Mouse (Mus musculus) megakaryocyte-erythroid progenitor cell, adult 5-6 weeks (primary cell): ENCODE measurements around the gene Slc37a1. TPM values are rescaled to one million over a fixed set of nuclear protein-coding genes. Genes with fewer than 3 reads are reported as not detected.

Experiments
- ATAC-seq: replicated peaks from 2 replicates; pipeline ENCODE4 v1.8.0; 2016; ENCODE audit warnings: mild to moderate bottlenecking, inconsistent platforms; ENCODE audit not compliant: severe bottlenecking, poor library complexity, low FRiP score, low TSS enrichment
- total RNA-seq, 2 experiments: library from RNA; stranded (forward) in 1 of 2; stranded (reverse) in 1 of 2; fragments of 200-1000, 215-1000 nt in 1 of 2; fragments of >200 nt in 1 of 2; fragmentation: Nextera tagmentation in 1 of 2; gene quantifications; 2 replicates each; pipeline ENCODE4 v1.2.3; 2014 to 2017

The Slc37a1 gene
- total RNA-seq, 2 experiments from 2014 or later = 3.6 to 7.8 TPM

GRCm38 (mm10) chr17:31383320-31383719 is 96.7 kb downstream of the Slc37a1 start:
- ATAC-seq = no peak

GRCm38 (mm10) chr17:31384968-31385627 is 98.5 kb downstream of the Slc37a1 start:
- ATAC-seq = no peak

- ATAC-seq = no peak
Observed at GRCm38 (mm10) chr17:31385671-31386665, 99.4 kb downstream of the Slc37a1 start, which contains the start of gene Pde9a. Gene Pde9a (plus strand): TSS chr17:31386210.

GRCm38 (mm10) chr17:31386766-31387275 is 100.2 kb downstream of the Slc37a1 start:
- ATAC-seq = no peak

GRCm38 (mm10) chr17:31389432-31390050 is 102.9 kb downstream of the Slc37a1 start:
- ATAC-seq = no peak

- ATAC-seq = no peak
Observed at GRCm38 (mm10) chr17:31391462-31391861, 104.9 kb downstream of the Slc37a1 start.

GRCm38 (mm10) chr17:31392041-31392440 is 105.4 kb downstream of the Slc37a1 start:
- ATAC-seq = no peak

GRCm38 (mm10) chr17:31393811-31394210 is 107.2 kb downstream of the Slc37a1 start:
- ATAC-seq = no peak

GRCm38 (mm10) chr17:31400294-31400693 is 113.7 kb downstream of the Slc37a1 start:
- no peak for ATAC-seq

Other genes starting within 250 kb of the Slc37a1 start
- 5.4 and 8.5 TPM in 2 replicates for gene Abcg1, start 229.1 kb upstream of the Slc37a1 start, total RNA-seq (2014; fragmentation: Nextera tagmentation)
- gene Abcg1, start 229.1 kb upstream of the Slc37a1 start, total RNA-seq (2017) = 5.1 and 9.6 TPM in 2 replicates
- not detected in 2 replicates for gene Tff3, start 157.1 kb upstream of the Slc37a1 start, total RNA-seq (2014; fragmentation: Nextera tagmentation)
- not detected in 2 replicates for gene Tff3, start 157.1 kb upstream of the Slc37a1 start, total RNA-seq (2017)
- gene Tff2, start 142.5 kb upstream of the Slc37a1 start, total RNA-seq (2014; fragmentation: Nextera tagmentation) = not detected in 2 replicates
- gene Tff2, start 142.5 kb upstream of the Slc37a1 start, total RNA-seq (2017) = not detected in 2 replicates
- not detected in 2 replicates for gene Tff1, start 121.5 kb upstream of the Slc37a1 start, total RNA-seq (2014; fragmentation: Nextera tagmentation)
- gene Tff1, start 121.5 kb upstream of the Slc37a1 start, total RNA-seq (2017) = not detected in 2 replicates
- gene Tmprss3, start 87.8 kb upstream of the Slc37a1 start, total RNA-seq (2014; fragmentation: Nextera tagmentation) = 0.35 and 2.6 TPM in 2 replicates
- gene Tmprss3, start 87.8 kb upstream of the Slc37a1 start, total RNA-seq (2017) = 0.42 TPM in 1 of 2 replicates, not detected in the other
- gene Ubash3a, start 78.9 kb upstream of the Slc37a1 start, total RNA-seq (2014; fragmentation: Nextera tagmentation) = 42.5 and 53.9 TPM in 2 replicates
- 34.0 and 45.9 TPM in 2 replicates for gene Ubash3a, start 78.9 kb upstream of the Slc37a1 start, total RNA-seq (2017)
- gene Rsph1, start 9.4 kb upstream of the Slc37a1 start, total RNA-seq (2014; fragmentation: Nextera tagmentation) = 6.8 TPM in 1 of 2 replicates, not detected in the other
- 0.95 TPM in 1 of 2 replicates, not detected in the other for gene Rsph1, start 9.4 kb upstream of the Slc37a1 start, total RNA-seq (2017)
- 1.4 and 3.2 TPM in 2 replicates for gene Pde9a, start 99.4 kb downstream of the Slc37a1 start, total RNA-seq (2014; fragmentation: Nextera tagmentation)
- gene Pde9a, start 99.4 kb downstream of the Slc37a1 start, total RNA-seq (2017) = not detected in 2 replicates
- 38.3 and 47.6 TPM in 2 replicates for gene Wdr4, start 233.2 kb downstream of the Slc37a1 start, total RNA-seq (2014; fragmentation: Nextera tagmentation)
- 18.1 and 62.9 TPM in 2 replicates for gene Wdr4, start 233.2 kb downstream of the Slc37a1 start, total RNA-seq (2017)
- 142 and 209 TPM in 2 replicates for gene Ndufv3, start 233.3 kb downstream of the Slc37a1 start, total RNA-seq (2014; fragmentation: Nextera tagmentation)
- gene Ndufv3, start 233.3 kb downstream of the Slc37a1 start, total RNA-seq (2017) = 217 and 233 TPM in 2 replicates